Mouse (Mus musculus): ENCODE measurements at regions not wholly inside any gene's neighbourhood (a gene's known extent, or its start where the extent isn't known, plus 50 kb on each side); places are given as distances from the start of the nearest gene placed in this dataset.
"Not testable (repeated sequence)": the region's sequence is repeated elsewhere in the genome, so short reads cannot be mapped to it uniquely, and the experiment has no call there.

GRCm38 (mm10) chr10:66641966-66642365 is 454.0 kb upstream of the Jmjd1c start:
- no peak for DNase-seq (ENCODE audit: low read depth in 1 of 2, low spot score in 2 of 2)

GRCm38 (mm10) chr10:66643160-66643559 is 452.8 kb upstream of the Jmjd1c start:
- DNase-seq (ENCODE audit: low read depth in 1 of 2, low spot score in 2 of 2) = no peak

GRCm38 (mm10) chr10:66657520-66657919 is 438.4 kb upstream of the Jmjd1c start:
- DNase-seq (ENCODE audit: low read depth in 1 of 2, low spot score in 2 of 2) = no peak

GRCm38 (mm10) chr10:66683160-66683559 is 412.8 kb upstream of the Jmjd1c start:
- no peak for DNase-seq (ENCODE audit: low read depth in 1 of 2, low spot score in 2 of 2)

GRCm38 (mm10) chr10:66689196-66689595 is 406.7 kb upstream of the Jmjd1c start:
- not testable (repeated sequence) for DNase-seq (ENCODE audit: low read depth in 1 of 2, low spot score in 2 of 2)

GRCm38 (mm10) chr10:66694549-66695285 is 401.2 kb upstream of the Jmjd1c start:
- no peak for DNase-seq (ENCODE audit: low read depth in 1 of 2, low spot score in 2 of 2)

GRCm38 (mm10) chr10:66714926-66715325 is 381.0 kb upstream of the Jmjd1c start:
- not testable (repeated sequence) for DNase-seq (ENCODE audit: low read depth in 1 of 2, low spot score in 2 of 2)

- DNase-seq (ENCODE audit: low read depth in 1 of 2, low spot score in 2 of 2) = no peak
Observed at GRCm38 (mm10) chr10:66717909-66718308, 378.0 kb upstream of the Jmjd1c start.

- DNase-seq (ENCODE audit: low read depth in 1 of 2, low spot score in 2 of 2) = no peak
Observed at GRCm38 (mm10) chr10:66719796-66720195, 376.1 kb upstream of the Jmjd1c start.

GRCm38 (mm10) chr10:66733631-66734030 is 362.3 kb upstream of the Jmjd1c start:
- no peak for DNase-seq (ENCODE audit: low read depth in 1 of 2, low spot score in 2 of 2)

GRCm38 (mm10) chr10:66734853-66735252 is 361.1 kb upstream of the Jmjd1c start:
- DNase-seq (ENCODE audit: low read depth in 1 of 2, low spot score in 2 of 2) = no peak

- no peak for DNase-seq (ENCODE audit: low read depth in 1 of 2, low spot score in 2 of 2)
Observed at GRCm38 (mm10) chr10:66739017-66739416, 356.9 kb upstream of the Jmjd1c start.

- no peak for DNase-seq (ENCODE audit: low read depth in 1 of 2, low spot score in 2 of 2)
Observed at GRCm38 (mm10) chr10:66741819-66742218, 354.1 kb upstream of the Jmjd1c start.

- no peak for DNase-seq (ENCODE audit: low read depth in 1 of 2, low spot score in 2 of 2)
Observed at GRCm38 (mm10) chr10:66743254-66743653, 352.7 kb upstream of the Jmjd1c start.

GRCm38 (mm10) chr10:66745871-66746270 is 350.1 kb upstream of the Jmjd1c start:
- no peak for DNase-seq (ENCODE audit: low read depth in 1 of 2, low spot score in 2 of 2)

- no peak for DNase-seq (ENCODE audit: low read depth in 1 of 2, low spot score in 2 of 2)
Observed at GRCm38 (mm10) chr10:66752237-66752810, 343.6 kb upstream of the Jmjd1c start.

- DNase-seq (ENCODE audit: low read depth in 1 of 2, low spot score in 2 of 2) = no peak
Observed at GRCm38 (mm10) chr10:66756866-66757265, 339.1 kb upstream of the Jmjd1c start.

- DNase-seq (ENCODE audit: low read depth in 1 of 2, low spot score in 2 of 2) = no peak
Observed at GRCm38 (mm10) chr10:66770161-66771030, 325.5 kb upstream of the Jmjd1c start.

GRCm38 (mm10) chr10:66780335-66781170 is 315.4 kb upstream of the Jmjd1c start:
- DNase-seq (ENCODE audit: low read depth in 1 of 2, low spot score in 2 of 2) = no peak

- DNase-seq (ENCODE audit: low read depth in 1 of 2, low spot score in 2 of 2) = no peak
Observed at GRCm38 (mm10) chr10:66781171-66781510, 314.8 kb upstream of the Jmjd1c start.

GRCm38 (mm10) chr10:66782025-66782424 is 313.9 kb upstream of the Jmjd1c start:
- DNase-seq (ENCODE audit: low read depth in 1 of 2, low spot score in 2 of 2) = no peak

All from monocyte, adult 2 months (primary cell).